Mouse (Mus musculus): ENCODE data around the gene Dzank1. TPM values are rescaled to one million over a fixed set of nuclear protein-coding genes. Genes with fewer than 3 reads are reported as not detected.

The Dzank1 gene
- 0.12 TPM in 2 replicates for polyA plus RNA-seq (2012; rRNA removed)

DNA sequence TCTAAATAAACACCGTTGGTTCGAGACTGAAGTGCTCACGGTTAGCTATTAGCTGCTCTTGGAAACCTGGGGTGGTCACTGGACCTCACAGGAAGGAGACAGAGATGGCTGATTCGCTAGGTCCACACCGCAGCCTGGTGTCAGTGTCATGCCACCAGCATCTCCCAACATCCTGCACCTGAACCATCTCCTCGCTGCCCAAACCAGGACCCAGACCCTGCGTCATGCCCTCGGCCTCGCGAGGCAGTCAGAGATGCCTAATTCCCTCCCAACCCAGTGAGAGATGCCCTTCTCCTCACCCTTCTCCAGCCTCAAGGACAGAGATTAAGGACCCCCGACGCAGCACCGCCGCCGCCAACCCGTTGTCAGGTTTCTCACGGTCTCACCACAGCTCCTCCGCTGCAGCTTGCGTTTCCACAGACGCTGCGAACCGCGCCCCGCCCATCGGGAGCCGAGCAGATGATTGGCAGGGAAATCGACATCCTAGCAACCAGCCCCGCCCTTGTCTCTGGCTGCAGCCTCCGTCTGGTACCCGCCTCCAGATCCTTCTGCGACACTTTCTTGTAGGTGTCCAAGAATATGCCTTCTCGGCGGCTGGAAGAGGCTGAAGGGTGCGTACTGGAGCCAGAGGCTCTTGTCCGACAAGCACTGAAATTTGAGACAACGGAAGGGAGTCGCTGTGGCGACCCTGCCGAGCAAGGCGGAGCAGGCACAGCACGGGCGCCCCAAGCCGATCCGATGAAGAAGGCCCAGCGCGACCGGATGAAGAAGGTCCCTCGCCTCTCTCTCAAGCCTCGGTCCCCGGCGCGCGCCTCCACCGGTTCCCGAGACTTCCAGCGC, at the start of gene Dzank1, which contains the start of gene Polr3f:
Dzank1 (minus strand) TSS at position 434 of the 840 bp plus-strand sequence.
Polr3f (plus strand) TSS at position 738 of the 840 bp plus-strand sequence.
- H3K27me3 ChIP-seq (ENCODE audit: control insufficient read depth, insufficient read depth, low read length) = no peaks in the 10 kb centered on the region; the same call in 1 of the 2 replicates
- no peak for TF ChIP-seq CTCF (IDR thresholded peaks at IDR 0.05; ENCODE audit: extremely low read depth, insufficient read depth, insufficient read length, insufficient replicate concordance)
- no peak; the same call in 1 of the 2 replicates for TF ChIP-seq POLR2A (IDR thresholded peaks at IDR 0.05; ENCODE audit: low read depth, low read length)
- peak within 1 kb of the TSS; percentile 96 for H3K27ac ChIP-seq (ENCODE audit: insufficient read depth, low read length)
- 2% methylated on average over 56 of the region's 56 CpGs for WGBS
- peaks cover 5% of the 10 kb centered on the region for H3K36me3 ChIP-seq (ENCODE audit: control insufficient read depth, insufficient read depth, low read length)
- peaks cover 5% of the 10 kb centered on the region for H3K4me1 ChIP-seq (ENCODE audit: control insufficient read depth, insufficient read depth, insufficient read length)
- DNase-seq (ENCODE audit: low read depth in 1 of 2, low spot score in 2 of 2) = peak; percentile 94 to 95
- peak within 1 kb of the TSS; percentile 78 for H3K4me3 ChIP-seq (ENCODE audit: extremely low read depth, insufficient read depth, insufficient read length)

DNA sequence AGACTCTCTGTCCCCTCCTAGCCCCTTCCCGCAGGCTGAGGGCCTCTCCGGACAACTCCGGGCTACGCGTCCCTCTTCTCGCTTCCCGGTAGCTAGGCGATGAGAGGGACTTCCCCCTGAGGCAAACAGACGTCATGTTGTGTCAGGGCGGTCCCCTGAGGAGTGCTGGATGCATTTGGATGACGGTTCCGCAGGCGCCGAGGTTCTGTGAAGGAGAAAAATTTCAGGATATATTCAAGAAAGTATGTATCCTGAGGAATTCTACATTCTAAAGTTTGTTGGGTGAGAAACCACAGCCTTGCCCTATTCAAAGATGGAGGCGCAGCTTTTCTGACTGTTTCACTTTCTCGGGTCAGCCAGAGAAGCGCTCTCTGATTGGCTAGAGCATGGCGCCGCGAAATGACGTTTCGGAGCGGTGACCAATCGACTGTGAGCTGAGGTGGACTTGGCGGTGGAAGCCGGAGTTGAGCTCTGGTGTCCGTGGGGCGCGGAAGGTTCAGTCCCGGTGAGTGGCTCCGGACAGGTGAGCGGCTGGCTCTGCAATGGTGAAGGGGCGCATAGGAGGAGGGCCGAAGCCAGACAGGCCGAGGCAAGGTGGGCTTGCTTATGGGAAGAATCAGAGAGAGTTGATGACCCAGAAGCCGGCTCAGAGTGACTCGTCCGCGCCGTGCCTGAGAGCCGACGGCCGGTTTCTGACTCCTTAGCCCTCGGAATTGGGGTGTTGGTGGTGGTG, 28.8 kb upstream of the Dzank1 start, which contains the start of gene Sec23b:
Sec23b (plus strand) TSS at position 410 of the 733 bp plus-strand sequence.
- peak within 1 kb of the TSS; percentile 87 for H3K27ac ChIP-seq (ENCODE audit: insufficient read depth, low read length)
- peak; percentile 65 for TF ChIP-seq POLR2A (IDR thresholded peaks at IDR 0.05; ENCODE audit: low read depth, low read length)
- no peak for TF ChIP-seq CTCF (IDR thresholded peaks at IDR 0.05; ENCODE audit: extremely low read depth, insufficient read depth, insufficient read length, insufficient replicate concordance)
- peak within 1 kb of the TSS; percentile 93 for H3K4me3 ChIP-seq (ENCODE audit: extremely low read depth, insufficient read depth, insufficient read length)
- peak; percentile 93 to 96 for DNase-seq (ENCODE audit: low read depth in 1 of 2, low spot score in 2 of 2)
- WGBS = under 1% methylated on average over 44 of the region's 44 CpGs
- H3K4me1 ChIP-seq (ENCODE audit: control insufficient read depth, insufficient read depth, insufficient read length) = peaks cover 4% of the 10 kb centered on the region; the same call in 1 of the 2 replicates
- no peaks in the 10 kb centered on the region for H3K27me3 ChIP-seq (ENCODE audit: control insufficient read depth, insufficient read depth, low read length)
- H3K36me3 ChIP-seq (ENCODE audit: control insufficient read depth, insufficient read depth, low read length) = peaks cover 2% of the 10 kb centered on the region; the same call in 1 of the 2 replicates

DNA sequence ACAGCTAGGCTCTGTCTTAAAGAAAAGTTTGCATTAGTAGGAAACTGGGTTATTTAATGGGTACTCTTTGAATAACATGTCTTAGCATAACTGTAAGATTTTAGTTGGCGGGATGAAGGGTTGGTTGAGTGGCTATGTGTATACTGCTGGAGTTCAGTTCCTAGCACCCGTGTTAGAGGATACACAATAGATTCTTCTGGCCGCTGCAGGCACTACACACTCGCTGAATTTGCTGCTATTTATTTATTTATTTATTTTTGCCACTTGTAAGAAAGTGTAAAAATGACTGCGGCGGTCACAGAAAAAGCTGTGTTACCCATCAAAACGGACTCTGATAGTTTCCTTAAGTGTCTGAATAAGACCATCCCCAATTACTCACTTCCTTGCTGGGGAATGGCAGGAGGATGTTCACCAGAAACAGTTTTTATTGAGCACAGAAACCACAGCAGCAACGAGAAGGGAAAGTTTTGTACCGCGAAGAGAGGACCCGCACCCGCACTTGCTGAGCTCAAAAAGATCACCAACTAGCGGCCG, 28.1 kb upstream of the Dzank1 start:
- Histone ChIP-seq H3K4me3 (ENCODE audit: extremely low read depth, insufficient read depth, insufficient read length) (peak overlapping the region; percentile 93), H3K27ac (ENCODE audit: insufficient read depth, low read length) (peak overlapping the region; percentile 87), H3K36me3 (ENCODE audit: control insufficient read depth, insufficient read depth, low read length) (peaks cover 2% of the 10 kb centered on the region; the same call in 1 of the 2 replicates), H3K27me3 (ENCODE audit: control insufficient read depth, insufficient read depth, low read length) (no peaks in the 10 kb centered on the region), H3K4me1 (ENCODE audit: control insufficient read depth, insufficient read depth, insufficient read length) (peaks cover 4% of the 10 kb centered on the region; the same call in 1 of the 2 replicates)
- no peak for TF ChIP-seq CTCF (IDR thresholded peaks at IDR 0.05; ENCODE audit: extremely low read depth, insufficient read depth, insufficient read length, insufficient replicate concordance)
- DNase-seq (ENCODE audit: low read depth in 1 of 2, low spot score in 2 of 2) = peak in 1 of 2 experiments; percentile 26
- WGBS = 1% methylated on average over 14 of the region's 14 CpGs

DNA sequence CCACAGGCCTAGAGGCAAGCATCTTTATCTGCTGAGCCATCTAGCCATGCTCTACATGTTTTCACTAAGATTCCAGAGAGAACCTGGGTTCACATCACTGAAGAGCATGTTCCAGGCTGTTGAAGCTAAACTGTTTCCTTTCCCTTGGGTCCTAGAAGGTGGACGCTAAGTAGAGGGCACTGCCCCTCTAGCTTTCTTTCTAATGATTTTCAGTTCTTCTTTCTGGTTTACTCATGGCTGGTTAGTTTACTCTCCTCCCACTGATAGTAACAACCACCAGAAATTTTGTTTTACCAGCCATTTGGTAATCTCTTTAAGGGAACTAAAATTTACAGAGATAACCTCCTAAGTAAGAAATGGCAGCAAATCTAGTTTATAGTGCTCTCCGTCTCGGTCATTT, 26.7 kb upstream of the Dzank1 start:
- DNase-seq (ENCODE audit: low read depth in 1 of 2, low spot score in 2 of 2) = no peak
- H3K4me1 ChIP-seq (ENCODE audit: control insufficient read depth, insufficient read depth, insufficient read length) = peaks cover 4% of the 10 kb centered on the region; the same call in 1 of the 2 replicates
- 68% methylated on average over 3 of the region's 3 CpGs for WGBS
- no peak overlapping the region for H3K4me3 ChIP-seq (ENCODE audit: extremely low read depth, insufficient read depth, insufficient read length)
- no peaks in the 10 kb centered on the region for H3K27me3 ChIP-seq (ENCODE audit: control insufficient read depth, insufficient read depth, low read length)
- no peaks in the 10 kb centered on the region for H3K36me3 ChIP-seq (ENCODE audit: control insufficient read depth, insufficient read depth, low read length)
- no peak for TF ChIP-seq CTCF (IDR thresholded peaks at IDR 0.05; ENCODE audit: extremely low read depth, insufficient read depth, insufficient read length, insufficient replicate concordance)
- TF ChIP-seq POLR2A (IDR thresholded peaks at IDR 0.05; ENCODE audit: low read depth, low read length) = no peak
- H3K27ac ChIP-seq (ENCODE audit: insufficient read depth, low read length) = no peak overlapping the region

DNA sequence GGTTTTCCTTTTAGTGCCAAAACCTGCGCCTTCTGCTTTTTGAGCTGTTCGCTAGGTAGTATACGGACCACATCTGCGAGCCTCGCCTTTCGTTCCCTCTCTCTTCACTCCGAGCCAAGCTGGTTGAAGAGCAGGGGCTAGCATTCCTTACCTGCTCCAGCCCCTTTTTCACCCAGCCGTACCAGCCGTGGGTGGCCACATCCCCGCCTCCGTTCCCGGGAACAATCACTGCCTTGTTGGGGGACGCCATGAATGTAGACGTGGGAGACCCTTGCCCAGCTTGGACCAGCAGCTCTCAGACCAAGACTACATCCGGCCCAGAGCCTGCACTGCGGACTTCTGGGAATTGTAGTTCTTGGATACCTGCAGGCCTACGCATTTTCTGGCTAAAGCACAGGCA, 23.3 kb upstream of the Dzank1 start, which contains the start of gene Rbbp9:
Rbbp9 (minus strand) TSS at position 341 of the 400 bp plus-strand sequence.
- 0 out of 2 replicates have a peak within 1 kb of the TSS, but pooled peaks have one; percentile 2 for H3K27ac ChIP-seq (ENCODE audit: insufficient read depth, low read length)
- DNase-seq (ENCODE audit: low read depth in 1 of 2, low spot score in 2 of 2) = peak in 1 of 2 experiments; percentile 35

DNA sequence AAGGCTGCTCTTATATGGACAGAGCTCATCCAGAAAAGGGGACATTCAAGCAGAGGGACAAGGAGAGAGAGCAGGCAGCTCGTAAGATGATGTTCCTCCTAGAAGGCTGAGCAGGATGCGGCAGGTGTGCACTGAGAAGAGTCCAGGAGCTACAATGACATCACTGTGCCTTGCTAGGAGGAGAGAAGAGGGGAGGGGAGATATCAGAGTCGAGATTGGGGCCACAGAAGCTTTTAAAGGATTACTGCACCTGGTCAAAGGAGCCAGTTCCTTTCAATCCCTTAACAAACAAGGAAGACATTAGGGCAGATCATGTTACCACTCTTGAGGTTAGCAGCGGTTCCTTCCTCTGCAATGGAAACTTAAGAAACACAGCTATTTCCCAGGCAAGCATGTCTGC, 20.3 kb upstream of the Dzank1 start:
- Histone ChIP-seq H3K27me3 (ENCODE audit: control insufficient read depth, insufficient read depth, low read length) (no peaks in the 10 kb centered on the region), H3K4me1 (ENCODE audit: control insufficient read depth, insufficient read depth, insufficient read length) (no peaks in the 10 kb centered on the region), H3K27ac (ENCODE audit: insufficient read depth, low read length) (no peak overlapping the region), H3K4me3 (ENCODE audit: extremely low read depth, insufficient read depth, insufficient read length) (no peak overlapping the region), H3K36me3 (ENCODE audit: control insufficient read depth, insufficient read depth, low read length) (peaks cover 6% of the 10 kb centered on the region; the same call in 1 of the 2 replicates)
- TF ChIP-seq CTCF (IDR thresholded peaks at IDR 0.05; ENCODE audit: extremely low read depth, insufficient read depth, insufficient read length, insufficient replicate concordance) = no peak
- TF ChIP-seq POLR2A (IDR thresholded peaks at IDR 0.05; ENCODE audit: low read depth, low read length) = no peak
- no peak for DNase-seq (ENCODE audit: low read depth in 1 of 2, low spot score in 2 of 2)
- WGBS = 85% methylated on average over 4 of the region's 4 CpGs

More for the DNA sequence above, 23.3 kb upstream of the Dzank1 start, which contains the start of gene Rbbp9:
- TF ChIP-seq POLR2A (IDR thresholded peaks at IDR 0.05; ENCODE audit: low read depth, low read length) (no peak), CTCF (IDR thresholded peaks at IDR 0.05; ENCODE audit: extremely low read depth, insufficient read depth, insufficient read length, insufficient replicate concordance) (no peak)
- Histone ChIP-seq H3K4me1 (ENCODE audit: control insufficient read depth, insufficient read depth, insufficient read length) (peaks cover 4% of the 10 kb centered on the region; the same call in 1 of the 2 replicates), H3K4me3 (ENCODE audit: extremely low read depth, insufficient read depth, insufficient read length) (peak within 1 kb of the TSS; percentile 73), H3K27me3 (ENCODE audit: control insufficient read depth, insufficient read depth, low read length) (no peaks in the 10 kb centered on the region), H3K36me3 (ENCODE audit: control insufficient read depth, insufficient read depth, low read length) (peaks cover 2% of the 10 kb centered on the region; the same call in 1 of the 2 replicates)
- WGBS = 3% methylated on average over 17 of the region's 17 CpGs

Measured in spleen, adult 2 months (tissue).